Mouse (Mus musculus) limb, embryonic 10.5 days (tissue): ENCODE measurements at regions not wholly inside any gene's neighbourhood (a gene's known extent, or its start where the extent isn't known, plus 50 kb on each side); places are given as distances from the start of the nearest gene placed in this dataset.

Source experiments
- DNase-seq: peaks from one replicate; pipeline ENCODE4 v3.0.0-alpha.2; 2017; ENCODE audit warnings: low spot score
- H3K27ac ChIP-seq: fragments of 300-500 bp; sonication (generic); 2 replicates; pipeline ENCODE4 v1.5.1; 2016; ENCODE audit warnings: mild to moderate bottlenecking
- H3K27me3 ChIP-seq: fragments of 300-500 bp; sonication (generic); 2 replicates; pipeline ENCODE4 v1.6.1; 2016; ENCODE audit warnings: low read depth, mild to moderate bottlenecking; ENCODE audit not compliant: poor library complexity, severe bottlenecking
- H3K36me3 ChIP-seq: fragments of 300-500 bp; sonication (generic); 2 replicates; pipeline ENCODE4 v1.6.1; 2016; ENCODE audit warnings: mild to moderate bottlenecking, moderate library complexity
- H3K4me1 ChIP-seq: fragments of 300-500 bp; sonication (generic); 2 replicates; pipeline ENCODE4 v1.6.1; 2016
- H3K4me3 ChIP-seq: fragments of 300-500 bp; sonication (generic); 2 replicates; pipeline ENCODE4 v1.5.1; 2016; ENCODE audit warnings: mild to moderate bottlenecking, moderate library complexity
- H3K9me3 ChIP-seq: fragments of 300-500 bp; sonication (generic); replicated peaks from 2 replicates; pipeline ENCODE4 v1.6.1; 2016; ENCODE audit warnings: mild to moderate bottlenecking
- WGBS: fragments of 180-500 bp; shearing (Covaris S2); methylation state at CpG from one replicate; pipeline ENCODE4 v1.1.7; 2016; 5-methylcytosine and 5-hydroxymethylcytosine counted together

DNA sequence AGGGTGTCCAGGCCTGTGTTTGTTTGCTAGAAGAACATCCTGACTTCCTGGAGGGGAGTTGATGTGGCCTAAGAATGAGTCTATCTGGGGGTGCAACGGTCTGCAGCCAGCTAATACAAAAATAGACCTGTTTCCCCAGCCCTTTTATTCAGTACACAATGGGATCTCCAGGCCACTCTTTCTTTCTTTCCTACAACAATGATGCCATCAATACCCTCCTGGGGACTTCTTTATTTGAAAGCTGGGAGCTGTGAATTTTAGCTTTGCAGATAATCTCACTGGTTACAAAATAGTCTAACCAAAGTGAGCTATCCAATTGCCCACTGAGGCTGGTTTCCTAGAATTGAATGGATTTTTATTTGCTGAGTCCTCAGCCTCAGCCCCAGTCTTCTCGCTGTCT, 207.4 kb downstream of the Cbln1 start:
- WGBS: 75% methylated on average over 2 of the region's 2 CpGs
- peaks cover 3% of the 10 kb centered on the region; the same call in 1 of the 2 replicates for H3K4me1 ChIP-seq

DNA sequence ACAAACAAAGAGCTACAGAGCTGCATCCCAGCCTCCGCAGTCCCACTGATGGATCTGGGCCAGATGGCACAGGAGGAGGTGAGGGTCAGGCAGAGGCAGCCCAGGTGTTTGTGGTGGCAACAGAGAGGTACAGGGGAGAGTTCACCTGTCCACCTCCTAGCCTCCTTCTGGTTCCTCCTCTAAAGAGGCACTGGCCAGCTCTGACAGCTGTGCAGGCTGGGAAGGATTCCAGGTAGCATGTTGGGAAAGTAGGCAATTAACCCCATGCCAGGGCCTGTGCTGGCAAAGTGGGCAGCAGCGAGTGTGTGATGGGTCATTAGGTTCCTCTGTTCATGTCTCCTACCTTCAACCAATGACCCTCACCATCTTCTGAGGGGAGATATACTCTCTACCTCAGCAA, 212.1 kb downstream of the Cbln1 start:
- H3K27ac ChIP-seq: no peak overlapping the region
- no peaks in the 10 kb centered on the region for H3K36me3 ChIP-seq
- H3K27me3 ChIP-seq: no peaks in the 10 kb centered on the region
- no peak overlapping the region for H3K4me3 ChIP-seq
- DNase-seq: no peak
- H3K4me1 ChIP-seq: no peaks in the 10 kb centered on the region
- 83% methylated on average over 2 of the region's 2 CpGs for WGBS
- H3K9me3 ChIP-seq: no peaks in the 10 kb centered on the region

More for the DNA sequence above, 207.4 kb downstream of the Cbln1 start:
- H3K9me3 ChIP-seq: no peaks in the 10 kb centered on the region
- H3K27me3 ChIP-seq: no peaks in the 10 kb centered on the region
- H3K27ac ChIP-seq: no peak overlapping the region
- DNase-seq: no peak
- H3K36me3 ChIP-seq: no peaks in the 10 kb centered on the region
- no peak overlapping the region for H3K4me3 ChIP-seq

- H3K27ac ChIP-seq: no peak overlapping the region
- H3K9me3 ChIP-seq: no peaks in the 10 kb centered on the region
- WGBS: 87% methylated on average over 2 of the region's 2 CpGs
- H3K27me3 ChIP-seq: peaks cover 6% of the 10 kb centered on the region; the same call in 1 of the 2 replicates
- no peaks in the 10 kb centered on the region for H3K36me3 ChIP-seq
- DNase-seq: no peak
- 0 out of 2 replicates have a peak, but pooled peaks cover 3% of the 10 kb centered on the region for H3K4me1 ChIP-seq
- no peak overlapping the region for H3K4me3 ChIP-seq
These were observed 229.7 kb downstream of the Cbln1 start for GRCm38 (mm10) chr8:87242681-87243080.

DNA sequence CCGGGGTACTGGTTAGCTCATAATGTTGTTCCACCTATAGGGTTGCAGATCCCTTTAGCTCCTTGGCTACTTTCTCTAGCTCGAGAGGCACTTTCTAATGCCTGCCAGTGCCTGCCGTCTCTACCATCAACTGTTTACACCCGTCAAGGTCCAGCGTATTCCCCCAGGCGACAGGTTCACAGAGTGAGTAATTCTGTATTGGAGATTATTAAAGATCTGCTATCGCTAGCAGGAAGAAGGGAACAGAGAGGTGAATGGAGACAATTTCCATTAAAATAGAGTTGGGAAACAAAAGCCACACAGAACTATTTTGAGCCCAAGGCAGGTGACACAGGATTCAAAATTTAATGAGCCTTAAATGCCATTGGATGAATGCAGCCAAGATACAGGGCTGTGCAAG, 235.2 kb downstream of the Cbln1 start:
- H3K27ac ChIP-seq: no peak overlapping the region
- H3K36me3 ChIP-seq: no peaks in the 10 kb centered on the region
- WGBS: 88% methylated on average over 7 of the region's 7 CpGs
- no peak overlapping the region for H3K4me3 ChIP-seq
- peaks cover 6% of the 10 kb centered on the region; the same call in 1 of the 2 replicates for H3K27me3 ChIP-seq
- DNase-seq: no peak
- H3K9me3 ChIP-seq: no peaks in the 10 kb centered on the region
- peaks cover 37% of the 10 kb centered on the region for H3K4me1 ChIP-seq

DNA sequence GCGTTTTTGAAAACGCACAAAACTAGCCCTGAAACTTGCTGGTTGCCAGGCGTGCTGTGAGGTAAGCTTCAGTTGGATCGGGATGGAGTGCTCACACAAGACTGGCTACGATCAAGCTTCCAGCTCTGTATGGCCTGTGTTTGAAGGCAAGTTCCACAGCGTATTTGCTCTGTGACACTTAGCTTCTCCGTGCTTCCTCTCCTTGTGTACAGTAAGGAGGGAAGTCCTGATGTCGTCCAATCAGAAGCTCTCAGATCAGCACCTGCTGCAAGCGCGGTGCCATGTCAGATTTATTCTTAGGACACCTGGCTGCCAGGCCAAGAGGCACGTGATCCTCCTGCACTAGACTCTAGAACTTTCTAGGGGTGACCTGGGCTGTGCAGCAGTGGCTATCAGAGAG, 236.0 kb downstream of the Cbln1 start:
- H3K9me3 ChIP-seq: no peaks in the 10 kb centered on the region
- H3K36me3 ChIP-seq: no peaks in the 10 kb centered on the region
- H3K27ac ChIP-seq: no peak overlapping the region; the same call in 1 of the 2 replicates
- H3K4me1 ChIP-seq: peaks cover 37% of the 10 kb centered on the region
- no peak for DNase-seq
- WGBS: 85% methylated on average over 11 of the region's 11 CpGs
- H3K27me3 ChIP-seq: peaks cover 6% of the 10 kb centered on the region; the same call in 1 of the 2 replicates
- H3K4me3 ChIP-seq: peak overlapping the region; percentile 43; the same call in 1 of the 2 replicates

- Histone ChIP-seq H3K36me3 (no peaks in the 10 kb centered on the region), H3K9me3 (no peaks in the 10 kb centered on the region), H3K27me3 (peaks cover 6% of the 10 kb centered on the region; the same call in 1 of the 2 replicates), H3K4me1 (peaks cover 37% of the 10 kb centered on the region), H3K4me3 (peak overlapping the region; percentile 43), H3K27ac (peak overlapping the region; percentile 61)
- DNase-seq: peak; percentile 80
- 30% methylated on average over 18 of the region's 18 CpGs for WGBS
These were observed 236.9 kb downstream of the Cbln1 start for GRCm38 (mm10) chr8:87235341-87236075.

GRCm38 (mm10) chr8:87234336-87234735, 238.1 kb downstream of the Cbln1 start:
- Histone ChIP-seq H3K4me1 (peaks cover 37% of the 10 kb centered on the region), H3K27ac (peak overlapping the region; percentile 37; the same call in 1 of the 2 replicates), H3K36me3 (no peaks in the 10 kb centered on the region), H3K9me3 (no peaks in the 10 kb centered on the region), H3K4me3 (no peak overlapping the region), H3K27me3 (peaks cover 6% of the 10 kb centered on the region; the same call in 1 of the 2 replicates)
- WGBS: 81% methylated on average over 5 of the region's 5 CpGs
- no peak for DNase-seq

DNA sequence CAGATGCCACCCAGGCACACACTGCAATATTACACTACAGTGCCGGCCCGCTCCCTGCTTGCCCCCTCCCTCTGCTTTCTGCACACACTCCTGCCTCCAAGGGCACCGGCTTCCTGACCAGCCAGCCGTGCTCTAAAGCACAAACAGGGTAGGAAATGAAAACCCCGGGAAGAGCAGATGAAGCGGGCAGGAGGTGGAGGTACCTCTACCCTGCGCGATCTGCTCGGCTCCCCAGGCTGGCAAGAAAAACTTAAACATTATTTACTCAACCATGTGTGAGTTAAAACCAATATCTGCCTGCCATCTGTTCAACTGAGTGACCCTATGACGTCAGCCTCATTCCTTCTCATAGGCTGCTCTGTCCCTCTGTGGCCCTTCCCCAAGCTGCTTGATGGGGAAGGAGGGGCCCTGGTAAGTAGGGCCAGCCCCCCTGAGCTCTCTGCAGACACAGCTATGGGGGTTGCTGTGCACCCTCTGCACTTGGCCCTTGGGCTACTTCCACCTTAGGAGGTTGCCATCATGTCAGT, 238.5 kb downstream of the Cbln1 start:
- Histone ChIP-seq H3K27me3 (peaks cover 6% of the 10 kb centered on the region; the same call in 1 of the 2 replicates), H3K9me3 (no peaks in the 10 kb centered on the region), H3K27ac (peak overlapping the region; percentile 37; the same call in 1 of the 2 replicates), H3K4me1 (peaks cover 37% of the 10 kb centered on the region), H3K36me3 (no peaks in the 10 kb centered on the region), H3K4me3 (no peak overlapping the region)
- DNase-seq: no peak
- WGBS: 67% methylated on average over 10 of the region's 10 CpGs

DNA sequence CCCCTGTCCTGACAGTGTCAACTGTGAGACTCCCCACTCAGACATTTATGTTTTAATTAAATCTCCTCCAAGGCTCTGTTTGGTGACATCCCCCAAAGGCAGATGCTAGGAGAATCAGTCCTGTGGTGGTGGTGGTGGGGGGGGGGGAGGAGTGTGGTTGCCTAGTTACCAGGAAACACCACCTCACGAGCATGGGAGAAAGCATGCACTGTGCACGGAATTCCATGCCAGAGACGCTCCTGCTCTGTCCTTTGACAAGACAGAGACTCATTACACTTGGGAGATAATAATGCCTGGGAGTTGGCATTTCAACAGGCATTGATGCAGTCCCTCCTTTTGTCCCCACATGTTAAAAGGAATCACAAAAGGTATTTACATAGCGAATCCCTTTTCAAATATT, 240.6 kb downstream of the Cbln1 start:
- H3K4me1 ChIP-seq: peaks cover 37% of the 10 kb centered on the region
- no peak for DNase-seq
- no peaks in the 10 kb centered on the region for H3K9me3 ChIP-seq
- no peaks in the 10 kb centered on the region for H3K36me3 ChIP-seq
- WGBS: 61% methylated on average over 4 of the region's 4 CpGs
- no peak overlapping the region for H3K27ac ChIP-seq
- no peaks in the 10 kb centered on the region; the same call in 1 of the 2 replicates for H3K27me3 ChIP-seq
- no peak overlapping the region for H3K4me3 ChIP-seq

DNA sequence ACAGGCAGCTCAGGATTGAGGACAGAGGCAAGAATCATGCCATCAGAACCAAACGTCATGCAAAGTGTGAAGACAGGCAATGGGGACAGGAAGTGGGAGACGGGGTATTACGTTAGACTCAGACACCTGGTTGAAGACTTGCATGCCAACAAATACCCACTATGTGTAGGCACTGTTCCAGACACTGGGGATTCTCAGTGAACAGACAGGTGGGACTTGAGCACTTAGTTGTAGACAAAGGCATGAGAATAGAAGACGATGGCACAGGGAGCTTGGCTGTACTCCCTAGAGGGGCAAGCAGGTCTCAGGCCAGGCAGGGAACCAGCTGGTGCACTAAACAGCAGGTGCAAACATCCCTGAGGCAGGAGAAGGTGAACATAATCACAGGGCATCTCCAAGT, 242.3 kb downstream of the Cbln1 start:
- DNase-seq: no peak
- H3K36me3 ChIP-seq: no peaks in the 10 kb centered on the region
- no peaks in the 10 kb centered on the region for H3K27me3 ChIP-seq
- no peak overlapping the region for H3K27ac ChIP-seq
- H3K9me3 ChIP-seq: no peaks in the 10 kb centered on the region
- WGBS: 87% methylated on average over 4 of the region's 4 CpGs
- peaks cover 20% of the 10 kb centered on the region for H3K4me1 ChIP-seq
- H3K4me3 ChIP-seq: no peak overlapping the region

DNA sequence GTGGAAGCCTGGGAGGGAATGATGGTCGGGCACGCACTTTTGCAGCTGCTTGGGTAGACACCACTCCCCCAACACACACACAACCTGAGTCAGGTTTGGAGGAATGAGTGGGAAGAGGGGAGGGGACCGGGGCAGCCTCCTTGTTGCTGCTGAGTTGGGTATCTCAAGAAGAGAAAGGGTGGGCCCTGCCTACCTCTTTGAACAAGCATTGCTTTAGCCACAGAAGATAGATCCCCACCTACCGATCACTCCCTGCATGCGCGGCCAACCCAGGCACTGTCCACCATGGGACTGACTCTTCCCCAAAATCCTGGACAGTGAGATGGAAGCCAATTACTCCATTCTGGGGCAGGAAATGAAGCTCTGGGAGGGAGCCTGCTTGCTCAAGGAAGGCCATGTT, 243.2 kb downstream of the Cbln1 start:
- no peaks in the 10 kb centered on the region for H3K9me3 ChIP-seq
- 96% methylated on average over 6 of the region's 6 CpGs for WGBS
- no peak overlapping the region for H3K27ac ChIP-seq
- H3K36me3 ChIP-seq: no peaks in the 10 kb centered on the region
- no peaks in the 10 kb centered on the region for H3K27me3 ChIP-seq
- H3K4me3 ChIP-seq: no peak overlapping the region
- no peak for DNase-seq
- peaks cover 11% of the 10 kb centered on the region for H3K4me1 ChIP-seq

GRCm38 (mm10) chr8:87228777-87229176, 243.6 kb downstream of the Cbln1 start:
- Histone ChIP-seq H3K4me1 (peaks cover 7% of the 10 kb centered on the region), H3K27ac (no peak overlapping the region), H3K9me3 (no peaks in the 10 kb centered on the region), H3K36me3 (no peaks in the 10 kb centered on the region), H3K27me3 (no peaks in the 10 kb centered on the region), H3K4me3 (no peak overlapping the region)
- DNase-seq: no peak
- 92% methylated on average over 6 of the region's 6 CpGs for WGBS
